Mouse (Mus musculus): ENCODE results near the gene Rasa2.

DNA sequence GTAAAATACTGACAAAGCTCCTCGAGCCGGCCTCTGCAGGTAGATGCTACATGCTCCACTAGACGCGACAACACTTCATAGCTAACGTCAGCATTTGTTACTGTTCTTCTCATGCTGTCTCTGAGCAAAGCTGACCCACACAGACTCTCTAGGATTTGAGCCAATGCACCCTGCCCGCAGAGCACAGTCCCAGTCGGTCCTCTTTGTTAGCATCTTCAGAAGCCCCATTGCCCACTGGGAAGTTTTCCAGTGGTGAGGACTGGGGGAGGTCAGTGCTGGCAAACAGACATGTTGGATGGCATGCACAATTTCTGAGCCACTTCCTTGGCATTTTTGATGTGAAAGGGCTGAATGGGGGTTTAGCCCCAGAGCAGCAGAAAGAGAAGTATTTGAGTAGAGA, 8.0 kb upstream of the Rasa2 start:
- TF ChIP-seq MYOG (IDR thresholded peaks at IDR 0.05; ENCODE audit: control insufficient read depth in 1 of 3, insufficient read depth in 1 of 3, insufficient read length in 2 of 3, low read depth in 2 of 3), result no peak
- no peak for TF ChIP-seq POLR2A (IDR thresholded peaks at IDR 0.05; ENCODE audit: insufficient read length, low read depth)
- no peak for TF ChIP-seq MAX (IDR thresholded peaks at IDR 0.05; ENCODE audit: low read depth)
- no peak for TF ChIP-seq USF1 (IDR thresholded peaks at IDR 0.05; ENCODE audit: low read depth)
- no peak for TF ChIP-seq POLR2AphosphoS2 (IDR thresholded peaks at IDR 0.05; ENCODE audit: insufficient read length, low read depth)
- TF ChIP-seq TCF12 (IDR thresholded peaks at IDR 0.05; ENCODE audit: insufficient read depth, poor library complexity, severe bottlenecking), result no peak
- TF ChIP-seq MYOD1 (IDR thresholded peaks at IDR 0.05; ENCODE audit: control insufficient read depth in 1 of 3, insufficient read length in 2 of 3, low read depth in 2 of 3), result no peak
- no peak for TF ChIP-seq CEBPB (IDR thresholded peaks at IDR 0.05; ENCODE audit: insufficient read depth, poor library complexity, severe bottlenecking)
- no peak for TF ChIP-seq E2F4 (IDR thresholded peaks at IDR 0.05; ENCODE audit: insufficient read depth)
- TF ChIP-seq SRF (IDR thresholded peaks at IDR 0.05; ENCODE audit: control insufficient read depth, insufficient read length, low read depth), result no peak
- TF ChIP-seq TCF3 (IDR thresholded peaks at IDR 0.05; ENCODE audit: insufficient read length, low read depth), result no peak
